Mouse (Mus musculus) heart, embryonic 13.5 days (tissue): ENCODE data around the gene Atf1. TPM values are rescaled to one million over a fixed set of nuclear protein-coding genes. Genes with fewer than 3 reads are reported as not detected.

Experiments
- ATAC-seq: fragments of 200-750 bp; cut with Nextera tagmentation; 2 replicates; pipeline ENCODE4 v1.8.0; 2017; ENCODE audit warnings: moderate TSS enrichment; ENCODE audit not compliant: insufficient number of reproducible peaks, low FRiP score, low TSS enrichment; ENCODE audit errors: extremely low read depth
- H3K27ac ChIP-seq: fragments of 300-500 bp; sonication (generic); replicated peaks from 2 replicates; pipeline ENCODE4 v1.5.1; 2015; ENCODE audit warnings: moderate library complexity, mild to moderate bottlenecking, inconsistent platforms
- H3K27me3 ChIP-seq: fragments of 300-500 bp; sonication (generic); replicated peaks from 2 replicates; pipeline ENCODE4 v1.6.1; 2015; ENCODE audit warnings: mild to moderate bottlenecking, inconsistent platforms
- H3K36me3 ChIP-seq: fragments of 300-500 bp; sonication (generic); 2 replicates; pipeline ENCODE4 v1.6.1; 2015; ENCODE audit warnings: mild to moderate bottlenecking, inconsistent platforms
- H3K4me1 ChIP-seq: fragments of 300-500 bp; sonication (generic); 2 replicates; pipeline ENCODE4 v1.6.1; 2015; ENCODE audit warnings: inconsistent platforms
- H3K4me2 ChIP-seq: fragments of 300-500 bp; sonication (generic); 2 replicates; pipeline ENCODE4 v1.6.1; 2015; ENCODE audit warnings: inconsistent platforms, mild to moderate bottlenecking, moderate library complexity
- H3K4me3 ChIP-seq: fragments of 300-500 bp; sonication (generic); 2 replicates; pipeline ENCODE4 v1.5.1; 2015; ENCODE audit warnings: moderate library complexity, mild to moderate bottlenecking, inconsistent platforms
- H3K9ac ChIP-seq: fragments of 300-500 bp; sonication (generic); 2 replicates; pipeline ENCODE4 v1.6.1; 2015; ENCODE audit warnings: inconsistent platforms, mild to moderate bottlenecking, moderate library complexity
- H3K9me3 ChIP-seq: fragments of 300-500 bp; sonication (generic); 2 replicates; pipeline ENCODE4 v1.6.1; 2016; ENCODE audit warnings: inconsistent platforms
- WGBS: fragments of 180-500 bp; shearing (Covaris S2); methylation state at CpG from one replicate; pipeline ENCODE4 v1.1.7; 2015; ENCODE audit warnings: mixed read lengths; 5-methylcytosine and 5-hydroxymethylcytosine counted together
- polyA plus RNA-seq: library from polyadenylated mRNA; unstranded; fragments of >200 nt; fragmentation: Nextera tagmentation; extraction: Ambion mirVana; gene quantifications from 2 replicates; pipeline ENCODE4 v1.2.1, GENCODE M21; 2015

The Atf1 gene
- polyA plus RNA-seq, 1 experiment from 2014 or later: 30.3 TPM

DNA sequence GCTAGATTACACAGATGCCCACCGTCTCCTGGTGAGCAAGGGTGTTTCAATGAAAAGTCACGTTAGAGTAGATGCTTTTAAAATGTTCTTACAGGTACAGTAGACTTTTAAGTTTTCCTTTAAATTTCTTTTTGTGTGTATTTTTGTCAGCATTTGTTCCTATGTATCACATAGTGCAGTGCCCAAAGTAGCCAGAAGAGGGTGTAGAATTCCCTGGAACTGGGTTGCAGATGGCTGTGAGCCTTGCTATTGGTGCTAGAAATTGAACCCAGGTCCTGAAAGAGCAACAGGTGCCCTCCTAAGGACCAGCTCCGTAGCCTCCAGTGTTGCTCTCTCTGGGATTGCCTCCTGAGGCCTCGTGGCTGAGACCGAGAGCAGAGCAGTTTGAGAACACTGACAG is 39.1 kb upstream of the Atf1 start:
- Histone ChIP-seq H3K36me3 (peaks cover 99% of the 10 kb centered on the region), H3K9ac (no peak overlapping the region), H3K4me3 (no peak overlapping the region), H3K27ac (no peak overlapping the region), H3K27me3 (no peaks in the 10 kb centered on the region), H3K4me2 (no peak overlapping the region), H3K4me1 (peaks cover 12% of the 10 kb centered on the region), H3K9me3 (no peaks in the 10 kb centered on the region)
- 90% methylated on average over 5 of the region's 5 CpGs for WGBS
- ATAC-seq: no peak

DNA sequence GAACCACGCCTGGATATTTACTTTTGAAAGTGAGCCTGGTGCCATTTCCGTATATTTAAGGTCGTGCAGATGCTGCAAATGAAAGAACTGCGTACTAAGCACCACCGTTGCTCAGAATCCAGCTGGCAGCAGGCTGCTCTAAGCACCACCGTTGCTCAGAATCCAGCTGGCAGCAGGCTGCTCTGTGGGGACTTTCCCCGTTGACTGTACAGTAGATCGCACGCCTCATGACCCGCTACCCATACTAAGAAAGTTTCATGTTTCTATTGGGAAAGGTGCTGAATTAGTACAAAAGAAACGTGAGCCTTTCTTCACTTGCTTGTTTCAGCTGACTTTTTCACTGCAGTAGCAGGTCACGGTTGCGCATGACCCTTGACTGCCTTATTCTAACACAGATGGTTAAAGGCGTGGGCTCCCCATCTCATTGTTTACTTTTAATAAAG is 38.6 kb upstream of the Atf1 start:
- Histone ChIP-seq H3K27ac (no peak overlapping the region), H3K36me3 (peaks cover 99% of the 10 kb centered on the region), H3K4me2 (no peak overlapping the region), H3K27me3 (no peaks in the 10 kb centered on the region), H3K4me3 (no peak overlapping the region), H3K9me3 (no peaks in the 10 kb centered on the region), H3K4me1 (peaks cover 12% of the 10 kb centered on the region), H3K9ac (no peak overlapping the region)
- no peak for ATAC-seq
- 89% methylated on average over 14 of the region's 14 CpGs for WGBS

DNA sequence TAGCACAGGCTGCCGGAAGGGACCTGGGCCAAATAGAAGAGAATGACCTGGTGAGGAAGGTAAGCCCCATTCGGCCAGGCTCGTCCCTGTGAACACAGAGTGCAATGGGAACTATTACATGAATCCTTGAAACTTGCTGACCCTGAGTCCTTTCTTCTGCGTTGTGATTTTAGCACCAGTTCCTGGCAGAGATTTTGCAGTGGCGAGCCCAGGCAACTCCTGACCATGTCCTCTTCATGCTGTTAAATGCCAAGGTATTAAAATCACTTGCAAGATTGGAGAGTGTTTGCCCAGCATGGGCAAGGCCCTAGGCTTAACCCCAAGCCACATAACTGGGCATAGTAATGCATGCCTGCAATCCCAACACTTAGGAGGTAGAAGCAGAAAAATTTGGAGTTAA is 37.5 kb upstream of the Atf1 start:
- Histone ChIP-seq H3K4me3 (no peak overlapping the region), H3K9ac (no peak overlapping the region), H3K4me2 (no peak overlapping the region), H3K27ac (no peak overlapping the region), H3K9me3 (no peaks in the 10 kb centered on the region), H3K36me3 (peaks cover 99% of the 10 kb centered on the region), H3K27me3 (no peaks in the 10 kb centered on the region), H3K4me1 (peaks cover 12% of the 10 kb centered on the region)
- 91% methylated on average over 5 of the region's 5 CpGs for WGBS
- no peak for ATAC-seq

GRCm38 (mm10) chr15:100198983-100199745 is 28.5 kb upstream of the Atf1 start:
- H3K9ac ChIP-seq: peak overlapping the region; percentile 67
- H3K27ac ChIP-seq: peak overlapping the region; percentile 99
- H3K27me3 ChIP-seq: no peaks in the 10 kb centered on the region
- ATAC-seq: no peak
- H3K4me2 ChIP-seq: peak overlapping the region; percentile 61
- WGBS: 61% methylated on average over 11 of the region's 11 CpGs
- peaks cover 84% of the 10 kb centered on the region for H3K36me3 ChIP-seq
- H3K4me3 ChIP-seq: peak overlapping the region; percentile 16; the same call in 1 of the 2 replicates
- no peaks in the 10 kb centered on the region for H3K9me3 ChIP-seq
- peaks cover 56% of the 10 kb centered on the region for H3K4me1 ChIP-seq

DNA sequence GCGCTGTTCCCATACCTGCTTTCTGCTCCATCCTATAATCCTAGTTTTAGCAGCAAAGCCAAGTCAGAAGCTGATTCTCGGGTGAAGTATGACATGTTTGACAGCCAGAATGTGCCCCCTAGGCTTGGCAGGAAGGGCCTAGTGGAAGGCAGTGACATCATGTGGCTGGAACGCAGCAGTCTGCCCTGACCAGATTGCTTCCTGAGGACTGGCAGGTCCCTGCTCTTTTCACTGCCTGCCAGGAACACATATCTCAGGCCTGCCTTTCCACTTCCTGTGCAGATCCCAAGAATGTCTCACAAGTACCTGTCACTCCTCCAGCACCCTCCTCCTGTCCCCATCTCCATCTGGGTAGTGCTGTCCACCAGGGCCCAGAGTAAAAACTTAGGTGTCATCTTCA is 27.8 kb upstream of the Atf1 start:
- WGBS: 29% methylated on average over 3 of the region's 3 CpGs
- no peaks in the 10 kb centered on the region for H3K27me3 ChIP-seq
- H3K4me1 ChIP-seq: peaks cover 62% of the 10 kb centered on the region
- peak overlapping the region; percentile 99 for H3K27ac ChIP-seq
- no peak overlapping the region for H3K4me3 ChIP-seq
- no peaks in the 10 kb centered on the region for H3K9me3 ChIP-seq
- peak overlapping the region; percentile 61 for H3K4me2 ChIP-seq
- ATAC-seq: peak; percentile 74; the same call in 1 of the 2 replicates
- H3K9ac ChIP-seq: no peak overlapping the region
- H3K36me3 ChIP-seq: peaks cover 84% of the 10 kb centered on the region

GRCm38 (mm10) chr15:100201806-100202205 is 25.8 kb upstream of the Atf1 start:
- ATAC-seq: no peak
- Histone ChIP-seq H3K27ac (peak overlapping the region; percentile 95), H3K4me2 (peak overlapping the region; percentile 55), H3K4me1 (peaks cover 62% of the 10 kb centered on the region), H3K9me3 (no peaks in the 10 kb centered on the region), H3K9ac (peak overlapping the region; percentile 72), H3K27me3 (no peaks in the 10 kb centered on the region), H3K4me3 (no peak overlapping the region), H3K36me3 (peaks cover 85% of the 10 kb centered on the region)
- WGBS: 48% methylated on average over 3 of the region's 3 CpGs

DNA sequence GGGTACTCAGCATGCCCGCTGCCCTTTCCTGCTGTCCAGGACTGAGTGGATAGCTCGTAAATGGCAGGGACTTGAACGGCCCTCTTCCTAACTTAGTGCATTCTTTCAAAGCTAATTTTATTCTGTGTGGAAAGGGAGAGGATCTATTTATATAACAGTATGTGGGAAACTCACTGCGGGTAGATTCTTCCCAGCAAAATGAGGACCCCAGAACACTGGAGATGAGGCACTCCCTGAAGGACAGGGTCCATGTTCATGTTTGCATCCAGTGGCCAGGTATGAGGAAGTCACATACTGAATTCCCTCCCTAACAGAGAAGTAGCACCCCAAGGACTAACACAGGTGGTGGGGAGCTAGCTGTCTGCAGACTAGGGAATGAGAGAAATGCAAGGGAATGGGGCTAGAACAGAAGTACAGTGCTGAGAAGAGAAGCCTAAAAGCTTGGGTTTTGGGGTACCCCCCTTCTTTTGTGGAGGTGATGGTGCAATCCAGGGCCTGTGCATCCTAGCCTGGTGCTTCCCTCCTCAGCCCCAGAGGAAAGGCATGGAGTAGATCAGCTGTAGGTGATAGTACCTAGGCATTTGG is 25.1 kb upstream of the Atf1 start:
- H3K4me3 ChIP-seq: peak overlapping the region; percentile 13; the same call in 1 of the 2 replicates
- peaks cover 62% of the 10 kb centered on the region for H3K4me1 ChIP-seq
- WGBS: 48% methylated on average over 4 of the region's 4 CpGs
- H3K4me2 ChIP-seq: peak overlapping the region; percentile 55
- H3K27me3 ChIP-seq: no peaks in the 10 kb centered on the region
- ATAC-seq: no peak
- peaks cover 85% of the 10 kb centered on the region for H3K36me3 ChIP-seq
- peak overlapping the region; percentile 95 for H3K27ac ChIP-seq
- H3K9me3 ChIP-seq: no peaks in the 10 kb centered on the region
- peak overlapping the region; percentile 72 for H3K9ac ChIP-seq

DNA sequence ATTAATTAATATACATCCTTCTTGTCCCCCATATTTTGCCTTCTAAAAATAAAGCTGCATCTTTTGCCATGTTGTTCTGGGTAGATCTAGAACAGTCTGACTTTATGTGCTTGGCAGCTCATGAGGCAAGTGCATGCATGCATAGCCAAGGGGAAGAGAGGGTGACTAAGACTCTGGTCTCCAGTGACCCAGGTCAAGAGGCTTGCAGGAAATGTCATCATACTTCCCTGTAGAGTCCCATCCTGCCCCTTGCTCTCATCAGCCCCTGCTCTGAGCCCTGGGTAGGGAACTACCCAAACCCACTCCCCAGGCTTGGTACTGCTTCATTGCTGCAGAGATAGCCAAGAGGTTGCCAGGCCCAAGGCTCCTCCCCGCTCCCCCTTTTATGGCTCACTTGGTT is 23.0 kb upstream of the Atf1 start:
- H3K27me3 ChIP-seq: no peaks in the 10 kb centered on the region
- H3K4me3 ChIP-seq: no peak overlapping the region
- WGBS: 74% methylated on average over 1 of the region's 1 CpGs
- H3K4me2 ChIP-seq: no peak overlapping the region
- H3K9ac ChIP-seq: no peak overlapping the region
- no peak overlapping the region for H3K27ac ChIP-seq
- H3K4me1 ChIP-seq: peaks cover 47% of the 10 kb centered on the region
- peaks cover 87% of the 10 kb centered on the region for H3K36me3 ChIP-seq
- no peak for ATAC-seq
- no peaks in the 10 kb centered on the region for H3K9me3 ChIP-seq

- Histone ChIP-seq H3K27ac (no peak overlapping the region), H3K4me2 (no peak overlapping the region), H3K4me3 (no peak overlapping the region), H3K4me1 (no peaks in the 10 kb centered on the region), H3K27me3 (no peaks in the 10 kb centered on the region), H3K36me3 (peaks cover 100% of the 10 kb centered on the region), H3K9me3 (no peaks in the 10 kb centered on the region), H3K9ac (no peak overlapping the region)
- ATAC-seq: no peak
- 89% methylated on average over 3 of the region's 3 CpGs for WGBS
Measured at GRCm38 (mm10) chr15:100210013-100210412, 17.6 kb upstream of the Atf1 start.

DNA sequence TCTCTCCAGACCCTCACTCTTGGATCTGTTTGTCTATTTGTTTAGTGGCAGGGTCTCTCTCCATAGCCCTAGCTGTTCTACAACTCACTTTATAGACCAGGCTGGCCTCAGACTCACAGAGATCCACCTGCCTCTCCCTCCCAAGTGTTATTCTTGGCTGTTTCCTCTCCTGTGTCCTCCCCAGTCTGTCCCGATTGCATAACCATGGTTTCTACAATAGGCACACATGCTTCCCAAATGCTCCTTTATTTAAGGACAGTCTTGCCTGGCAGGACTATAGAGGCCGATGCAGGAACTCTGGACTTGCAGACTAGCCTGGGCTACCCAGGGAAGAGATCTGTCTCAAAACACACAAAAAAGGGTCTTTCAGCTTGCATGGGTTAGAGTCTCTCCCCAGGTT is 14.3 kb upstream of the Atf1 start:
- Histone ChIP-seq H3K27ac (no peak overlapping the region), H3K4me3 (no peak overlapping the region), H3K27me3 (no peaks in the 10 kb centered on the region), H3K9ac (no peak overlapping the region), H3K9me3 (no peaks in the 10 kb centered on the region), H3K4me1 (no peaks in the 10 kb centered on the region), H3K4me2 (no peak overlapping the region), H3K36me3 (peaks cover 97% of the 10 kb centered on the region)
- no peak for ATAC-seq
- 88% methylated on average over 2 of the region's 2 CpGs for WGBS

DNA sequence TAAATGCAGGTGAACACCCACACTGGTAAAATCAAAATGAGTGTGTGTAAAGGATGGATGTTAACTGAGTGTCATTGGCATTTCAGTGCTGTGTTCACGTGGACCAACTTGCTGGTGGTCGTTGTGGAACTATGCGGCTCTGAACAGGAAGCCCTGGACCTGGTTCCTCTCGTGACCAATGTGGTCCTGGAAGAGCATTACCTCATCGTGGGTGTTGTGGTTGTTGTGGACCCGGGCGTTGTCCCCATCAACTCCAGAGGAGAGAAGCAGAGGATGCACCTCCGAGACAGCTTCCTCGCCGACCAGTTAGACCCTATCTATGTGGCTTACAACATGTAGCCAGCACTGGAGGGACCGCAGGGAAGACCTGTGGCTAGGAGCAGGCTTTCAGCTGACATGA is 12.5 kb upstream of the Atf1 start:
- Histone ChIP-seq H3K27me3 (no peaks in the 10 kb centered on the region), H3K4me3 (no peak overlapping the region), H3K27ac (no peak overlapping the region), H3K4me2 (no peak overlapping the region), H3K4me1 (no peaks in the 10 kb centered on the region), H3K9ac (no peak overlapping the region), H3K9me3 (no peaks in the 10 kb centered on the region), H3K36me3 (peaks cover 81% of the 10 kb centered on the region)
- 83% methylated on average over 11 of the region's 11 CpGs for WGBS
- no peak for ATAC-seq

- H3K4me1 ChIP-seq: no peaks in the 10 kb centered on the region
- ATAC-seq: no peak
- 86% methylated on average over 9 of the region's 9 CpGs for WGBS
- H3K9me3 ChIP-seq: no peaks in the 10 kb centered on the region
- no peak overlapping the region for H3K9ac ChIP-seq
- H3K27ac ChIP-seq: no peak overlapping the region
- H3K36me3 ChIP-seq: peaks cover 70% of the 10 kb centered on the region
- H3K4me2 ChIP-seq: no peak overlapping the region
- no peaks in the 10 kb centered on the region for H3K27me3 ChIP-seq
- no peak overlapping the region for H3K4me3 ChIP-seq
Measured at GRCm38 (mm10) chr15:100216173-100216572, 11.4 kb upstream of the Atf1 start.
